Mouse (Mus musculus): ENCODE results near the gene Add2.

DNA sequence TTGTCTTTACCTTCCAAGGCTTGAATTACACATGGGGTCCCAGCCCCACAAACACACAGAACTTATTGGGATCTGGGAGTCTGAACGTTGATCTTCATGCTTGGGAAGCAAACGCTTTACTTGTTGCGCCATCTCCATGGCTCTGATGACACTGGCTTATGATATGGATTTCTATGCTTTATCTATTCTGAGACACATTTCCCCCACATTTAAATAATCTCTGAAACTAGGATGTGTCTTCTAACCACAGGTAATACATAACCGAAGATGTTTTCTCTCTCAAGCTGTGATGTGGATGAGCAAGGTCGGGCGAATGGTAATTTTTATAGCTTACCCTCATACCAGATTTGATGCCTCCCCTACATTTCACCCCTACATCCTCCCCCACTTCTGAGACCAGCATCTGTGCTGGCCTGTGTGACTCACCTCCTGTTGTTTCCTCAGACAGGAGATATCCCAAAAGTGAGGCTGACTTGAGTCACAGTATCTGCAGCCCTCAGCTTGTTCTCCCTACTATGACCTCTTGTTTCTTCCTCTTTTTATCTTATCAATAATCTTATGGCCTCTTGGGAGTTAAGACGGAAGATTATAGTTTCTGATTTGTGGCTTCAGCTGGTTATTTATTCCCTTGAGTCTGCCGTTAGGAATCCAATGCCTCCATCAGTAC lies 46.2 kb downstream of the Add2 start:
- TF ChIP-seq CTCF (IDR thresholded peaks at IDR 0.05; ENCODE audit: extremely low read depth, insufficient read depth, insufficient read length, insufficient replicate concordance) (no peak), POLR2A (IDR thresholded peaks at IDR 0.05; ENCODE audit: low read depth, low read length) (no peak)
